Mouse (Mus musculus): ENCODE measurements around the gene Iqce.

The Iqce gene

DNA sequence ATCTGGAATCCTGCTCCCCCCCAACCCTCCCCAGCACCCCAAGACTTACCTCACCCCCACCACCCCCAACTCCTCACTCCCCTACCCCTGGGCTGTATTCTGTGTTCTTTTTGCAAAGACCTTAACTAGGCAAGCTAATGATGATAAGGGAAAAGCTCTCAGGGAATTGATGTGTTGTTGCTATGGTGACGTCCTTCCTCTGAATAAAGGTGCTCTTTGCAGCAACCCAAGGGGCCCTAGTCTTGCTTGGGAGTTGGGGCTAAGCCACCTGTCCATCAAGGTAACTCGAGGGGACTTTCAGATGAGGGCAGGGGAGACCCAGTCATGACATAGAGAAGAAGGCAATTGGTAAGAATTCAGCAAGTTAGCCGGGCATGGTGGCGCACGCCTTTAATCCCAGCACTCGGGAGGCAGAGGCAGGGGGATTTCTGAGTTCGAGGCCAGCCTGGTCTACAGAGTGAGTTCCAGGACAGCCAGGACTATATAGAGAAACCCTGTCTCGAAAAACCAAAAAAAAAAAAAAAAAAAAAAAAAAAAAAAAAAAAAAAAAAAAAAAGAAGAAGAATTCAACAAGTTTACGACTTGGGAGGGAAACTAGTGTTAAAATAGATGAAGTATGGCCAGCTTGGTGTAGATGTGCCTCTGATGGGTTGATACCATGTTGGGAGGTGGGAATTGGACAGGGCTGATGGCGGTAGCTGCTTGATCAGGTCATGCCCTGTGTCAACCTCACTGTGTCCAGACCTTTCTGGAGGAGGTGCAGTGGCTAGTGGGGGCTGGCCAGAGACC, 86.7 kb downstream of the Iqce start:
- no peak for DNase-seq (ENCODE audit: low spot score in 2 of 2)

DNA sequence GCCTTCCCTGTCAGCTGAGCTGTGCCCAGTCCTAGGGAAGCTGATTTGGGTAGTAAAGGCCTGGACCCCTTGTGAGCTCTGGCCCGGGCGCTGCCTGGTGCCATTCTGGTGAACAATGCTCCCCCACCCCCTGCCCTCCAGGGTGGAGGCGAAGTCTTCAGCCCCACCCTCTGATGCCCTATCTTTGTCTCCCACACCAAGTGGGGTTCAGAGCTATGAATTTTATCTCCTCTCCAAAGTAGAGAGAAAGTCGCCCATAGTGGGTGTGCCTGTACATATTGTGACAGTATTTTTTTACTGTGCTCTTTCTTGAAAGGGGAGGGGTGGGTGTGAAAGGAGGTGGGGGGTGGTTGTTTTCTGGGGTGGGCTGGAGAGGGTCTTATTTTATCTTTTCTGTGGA, 87.3 kb downstream of the Iqce start:
- no peak for DNase-seq (ENCODE audit: low spot score in 2 of 2)

DNA sequence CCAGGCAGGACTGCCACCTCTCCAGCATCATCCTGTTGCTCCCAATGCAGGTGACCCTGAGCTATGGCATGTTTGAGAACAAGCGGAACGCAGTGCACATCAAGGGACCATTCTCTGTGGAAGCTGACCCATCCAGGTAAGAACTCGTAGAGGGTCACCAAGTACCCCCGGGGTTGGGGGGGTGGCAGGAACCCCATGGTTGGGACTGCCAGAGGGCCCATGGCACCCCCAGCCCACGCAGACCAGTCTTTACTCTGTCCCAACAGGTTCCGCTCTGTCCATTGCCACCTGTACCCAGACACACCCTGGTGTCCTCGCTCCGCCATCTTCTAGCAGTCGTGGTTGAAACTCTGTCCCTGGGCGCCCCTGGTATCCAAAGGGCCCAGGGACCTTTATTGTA, 88.0 kb downstream of the Iqce start:
- DNase-seq (ENCODE audit: low spot score in 2 of 2), result no peak

DNA sequence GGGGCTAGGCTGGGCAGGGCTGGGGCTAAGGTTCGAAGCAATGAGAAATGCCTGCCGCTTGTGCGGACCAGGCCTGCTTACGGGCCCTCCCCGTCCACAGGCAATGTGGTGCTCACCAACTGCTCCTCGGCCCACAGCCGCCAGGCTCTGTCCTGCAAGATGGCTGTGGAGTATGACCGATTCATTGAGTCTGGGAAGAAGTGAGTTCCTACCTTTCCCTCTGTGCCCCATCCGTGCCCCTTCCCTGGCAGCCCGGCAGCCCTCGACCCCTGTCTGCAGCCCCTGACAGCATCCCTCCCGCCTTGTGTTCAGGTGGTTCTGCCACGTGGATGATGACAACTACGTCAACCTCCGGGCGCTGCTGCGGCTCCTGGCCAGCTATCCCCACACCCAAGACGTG, 90.0 kb downstream of the Iqce start:
- DNase-seq (ENCODE audit: low spot score in 2 of 2), result no peak

All from frontal cortex, postnatal 25 days (tissue).